Comparison of ENCODE assay signal across 8 mouse cellular contexts in the genomic region with DNA sequence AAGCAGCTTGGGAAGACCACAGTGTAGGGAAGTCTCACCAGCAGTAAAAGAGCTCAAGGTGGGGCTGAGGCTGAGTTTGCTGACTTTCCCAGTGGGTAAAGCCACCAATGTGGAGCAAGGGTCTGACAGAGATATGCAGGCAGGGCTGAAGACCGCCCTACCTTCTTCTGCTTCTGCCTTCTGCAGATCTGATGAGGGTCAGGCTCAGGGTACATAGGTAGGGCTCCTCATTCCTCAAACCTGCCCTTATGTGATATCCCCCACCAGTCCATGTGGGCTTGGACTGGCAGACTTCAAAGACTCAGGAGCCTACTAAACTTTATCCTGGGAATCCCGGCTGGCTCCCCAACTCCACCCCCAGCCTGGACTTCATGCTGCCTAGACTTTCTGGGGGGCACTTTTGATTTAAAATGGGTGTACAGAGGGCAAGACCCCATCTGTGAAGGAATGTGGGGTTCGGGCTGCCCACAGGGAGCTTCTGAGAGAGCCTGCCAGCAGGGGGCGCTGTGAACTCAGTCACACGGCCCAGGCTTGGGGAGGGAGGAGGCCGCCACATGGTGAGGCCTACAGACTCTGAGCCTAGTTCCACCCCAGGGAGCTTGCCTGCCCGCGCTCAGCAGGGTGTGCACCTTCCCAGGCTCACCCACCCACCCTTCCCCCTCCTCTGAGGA.
DNase-seq lines count a peak whose midpoint lies in the region; ATAC-seq and TF ChIP-seq lines count a peak whose summit lies in the region.

No protein-coding gene starts in this region.

- peak; percentile 92 for TF ChIP-seq RAD21 in CH12.LX (IDR thresholded peaks at IDR 0.05; ENCODE audit: low read depth, low read length)

- DNase-seq in CH12.LX (ENCODE audit: extremely low read depth): peak; percentile 85
- DNase-seq in kidney, postnatal 36 days: peak; percentile 93 to 99
- DNase-seq in liver, postnatal 0 days: peak; percentile 96
- peak; percentile 88 for DNase-seq in ovary, postnatal 14 days (ENCODE audit: low spot score)
- DNase-seq in thymus, postnatal 0 days (ENCODE audit: low spot score): peak; percentile 94

- H3K4me1 ChIP-seq in CH12.LX (ENCODE audit: control insufficient read depth in 1 of 2, insufficient read depth in 2 of 2): peaks cover 23 to 44% of the 10 kb centered on the region in 2 experiments
- H3K4me1 ChIP-seq in bone marrow, adult 2 months (ENCODE audit: control insufficient read depth, insufficient read depth, low read length): peaks cover 19% of the 10 kb centered on the region
- peaks cover 74% of the 10 kb centered on the region for H3K4me1 ChIP-seq in embryonic facial prominence, embryonic 15.5 days
- peaks cover 61% of the 10 kb centered on the region for H3K4me1 ChIP-seq in heart, embryonic 13.5 days
- H3K4me1 ChIP-seq in liver, postnatal 0 days (ENCODE audit: insufficient read depth): peaks cover 61% of the 10 kb centered on the region

- in situ Hi-C loops in CH12.LX (cut with MboI; ENCODE audit: low pct_ligation_motif_present, low pct_unique_long_range_greater_than_20kb, low sequenced_read_pairs): no loop called here

- H3K79me2 ChIP-seq in CH12.LX (replicated peaks; ENCODE audit: control insufficient read depth, extremely low read depth, insufficient read depth, poor library complexity, severe bottlenecking): no peaks in the 10 kb centered on the region

- no peak overlapping the region for H3K27ac ChIP-seq in CH12.LX (ENCODE audit: insufficient read depth, low read depth)
- H3K27ac ChIP-seq in bone marrow, adult 2 months (ENCODE audit: control insufficient read depth, insufficient read depth, low read depth, low read length, poor library complexity): peak overlapping the region; percentile 71
- peak overlapping the region; percentile 89; the same call in 1 of the 2 replicates for H3K27ac ChIP-seq in embryonic facial prominence, embryonic 15.5 days (replicated peaks)
- H3K27ac ChIP-seq in heart, embryonic 13.5 days (replicated peaks): no peak overlapping the region
- peak overlapping the region; percentile 55 for H3K27ac ChIP-seq in liver, postnatal 0 days (ENCODE audit: low read depth)

- H3K9me3 ChIP-seq in CH12.LX (replicated peaks; ENCODE audit: low read length): no peaks in the 10 kb centered on the region
- no peaks in the 10 kb centered on the region for H3K9me3 ChIP-seq in embryonic facial prominence, embryonic 15.5 days (replicated peaks)
- no peaks in the 10 kb centered on the region for H3K9me3 ChIP-seq in heart, embryonic 13.5 days
- no peaks in the 10 kb centered on the region for H3K9me3 ChIP-seq in liver, postnatal 0 days (ENCODE audit: low read length)

- H3K9ac ChIP-seq in CH12.LX (ENCODE audit: insufficient read depth, low read depth): no peak overlapping the region
- no peak overlapping the region for H3K9ac ChIP-seq in embryonic facial prominence, embryonic 15.5 days
- no peak overlapping the region; the same call in 1 of the 2 replicates for H3K9ac ChIP-seq in heart, embryonic 13.5 days
- no peak overlapping the region for H3K9ac ChIP-seq in liver, postnatal 0 days (replicated peaks)

- 11% methylated on average over 8 of the region's 8 CpGs for WGBS in bone marrow, adult 2 months
- 19% methylated on average over 8 of the region's 8 CpGs for whole genome bisulfite sequencing in embryonic facial prominence, embryonic 15.5 days
- 17% methylated on average over 8 of the region's 8 CpGs for WGBS in heart, embryonic 13.5 days
- 18% methylated on average over 8 of the region's 8 CpGs for WGBS in liver, postnatal 0 days (ENCODE audit: insufficient replicate concordance)

- H3K27me3 ChIP-seq in CH12.LX (replicated peaks): no peaks in the 10 kb centered on the region
- no peaks in the 10 kb centered on the region for H3K27me3 ChIP-seq in embryonic facial prominence, embryonic 15.5 days
- no peaks in the 10 kb centered on the region for H3K27me3 ChIP-seq in heart, embryonic 13.5 days (replicated peaks)
- no peaks in the 10 kb centered on the region for H3K27me3 ChIP-seq in liver, postnatal 0 days (ENCODE audit: insufficient read depth, low read length)

- TF ChIP-seq CTCF in CH12.LX (conservative IDR thresholded peaks at IDR 0.05 in 1 of 2, IDR thresholded peaks at IDR 0.05 in 1 of 2; ENCODE audit: low read depth in 2 of 2, low read length in 2 of 2): peak; percentile 27 to 94; a peak in 2 of 4 replicates
- TF ChIP-seq CTCF in bone marrow, adult 2 months (IDR thresholded peaks at IDR 0.05; ENCODE audit: control insufficient read depth, insufficient read depth, low read length): peak; percentile 94
- peak; percentile 99 for TF ChIP-seq CTCF in liver, postnatal 0 days (IDR thresholded peaks at IDR 0.05; ENCODE audit: low read depth)

- no peak overlapping the region for H3K4me2 ChIP-seq in CH12.LX (ENCODE audit: insufficient read depth, low read depth, poor library complexity, severe bottlenecking)
- no peak overlapping the region for H3K4me2 ChIP-seq in embryonic facial prominence, embryonic 15.5 days (replicated peaks)
- H3K4me2 ChIP-seq in heart, embryonic 13.5 days: no peak overlapping the region
- no peak overlapping the region for H3K4me2 ChIP-seq in liver, postnatal 0 days (ENCODE audit: low read depth, low read length)

- dilution Hi-C loops in CH12.LX (cut with MboI; ENCODE audit: extremely low pct_ligation_motif_present, extremely low pct_unique_long_range_greater_than_20kb, low sequenced_read_pairs): no loop called here

- no peak for TF ChIP-seq POLR2A in CH12.LX (IDR thresholded peaks at IDR 0.05; ENCODE audit: low read depth, low read length)
- TF ChIP-seq POLR2A in bone marrow, adult 2 months (IDR thresholded peaks at IDR 0.05; ENCODE audit: borderline replicate concordance, control insufficient read depth, low read depth, low read length): peak; percentile 10; the same call in 1 of the 2 replicates

- ATAC-seq in embryonic facial prominence, embryonic 15.5 days (ENCODE audit: insufficient number of reproducible peaks, low FRiP score, low TSS enrichment, low read depth): peak; percentile 43; the same call in 1 of the 2 replicates
- ATAC-seq in heart, embryonic 13.5 days (ENCODE audit: extremely low read depth, insufficient number of reproducible peaks, low FRiP score, low TSS enrichment): peak; percentile 59; the same call in 1 of the 2 replicates
- peak; percentile 68 for ATAC-seq in liver, postnatal 0 days

- TF ChIP-seq EP300 in CH12.LX (IDR thresholded peaks at IDR 0.05; ENCODE audit: low read length): no peak
- no peak for TF ChIP-seq EP300 in liver, postnatal 0 days (IDR thresholded peaks at IDR 0.05; ENCODE audit: low read depth)

- H3K36me3 ChIP-seq in CH12.LX (replicated peaks in 1 of 2; ENCODE audit: control insufficient read depth in 1 of 2, insufficient read depth in 1 of 2, low read length in 1 of 2): no peaks in the 10 kb centered on the region
- H3K36me3 ChIP-seq in embryonic facial prominence, embryonic 15.5 days: no peaks in the 10 kb centered on the region
- no peaks in the 10 kb centered on the region for H3K36me3 ChIP-seq in heart, embryonic 13.5 days
- no peaks in the 10 kb centered on the region for H3K36me3 ChIP-seq in liver, postnatal 0 days (replicated peaks; ENCODE audit: insufficient read depth, low read length)

- no peak overlapping the region for H3K4me3 ChIP-seq in CH12.LX (replicated peaks in 1 of 3; ENCODE audit: low read depth in 2 of 3, low read length in 2 of 3, poor library complexity in 1 of 3)
- H3K4me3 ChIP-seq in bone marrow, adult 2 months (replicated peaks; ENCODE audit: control insufficient read depth, low read depth, low read length): no peak overlapping the region
- no peak overlapping the region for H3K4me3 ChIP-seq in embryonic facial prominence, embryonic 15.5 days (replicated peaks)
- no peak overlapping the region for H3K4me3 ChIP-seq in heart, embryonic 13.5 days
- H3K4me3 ChIP-seq in liver, postnatal 0 days (ENCODE audit: low read depth, low read length): no peak overlapping the region

TF ChIP-seq in CH12.LX, 34 proteins besides CTCF, POLR2A, EP300 and RAD21 (continues in another document):
- TF ChIP-seq USF1 (IDR thresholded peaks at IDR 0.05; ENCODE audit: low read depth, low read length): no peak
- TF ChIP-seq MAX (IDR thresholded peaks at IDR 0.05; ENCODE audit: low read length): peak; percentile 85
- TF ChIP-seq USF2 (conservative IDR thresholded peaks at IDR 0.05; ENCODE audit: low read depth, low read length): no peak
- TF ChIP-seq MAZ (IDR thresholded peaks at IDR 0.05; ENCODE audit: low read depth, low read length): peak; percentile 96
- TF ChIP-seq GABPA (IDR thresholded peaks at IDR 0.05; ENCODE audit: insufficient replicate concordance, low read depth, low read length): no peak
- TF ChIP-seq SIN3A (IDR thresholded peaks at IDR 0.05; ENCODE audit: low read length): peak; percentile 13; the same call in 1 of the 2 replicates
- TF ChIP-seq SMC3 (IDR thresholded peaks at IDR 0.05; ENCODE audit: low read depth, low read length): peak; percentile 96
- no peak for TF ChIP-seq CHD1 (IDR thresholded peaks at IDR 0.05; ENCODE audit: low read depth, low read length)
- no peak for TF ChIP-seq JUN (IDR thresholded peaks at IDR 0.05; ENCODE audit: insufficient read depth, low read depth, low read length)
- TF ChIP-seq ELF1 (IDR thresholded peaks at IDR 0.05; ENCODE audit: low read depth, low read length): no peak
- TF ChIP-seq UBTF (IDR thresholded peaks at IDR 0.05; ENCODE audit: low read depth, low read length): no peak
- 0 out of 2 replicates have a peak, but pooled peaks have one; percentile 27 for TF ChIP-seq NELFE (IDR thresholded peaks at IDR 0.05; ENCODE audit: low read depth, low read length)
- no peak for TF ChIP-seq MEF2A (IDR thresholded peaks at IDR 0.05; ENCODE audit: borderline replicate concordance, low read depth, low read length)
- no peak for TF ChIP-seq PAX5 (IDR thresholded peaks at IDR 0.05; ENCODE audit: low read length)
- peak; percentile 84 for TF ChIP-seq ZC3H11A (IDR thresholded peaks at IDR 0.05; ENCODE audit: low read depth, low read length)
- TF ChIP-seq JUND (conservative IDR thresholded peaks at IDR 0.05; ENCODE audit: low read depth, low read length): no peak
- TF ChIP-seq RCOR1 (conservative IDR thresholded peaks at IDR 0.05; ENCODE audit: low read depth, low read length): no peak
- TF ChIP-seq HCFC1 (IDR thresholded peaks at IDR 0.05; ENCODE audit: low read depth, low read length): no peak
- TF ChIP-seq ZKSCAN1 (IDR thresholded peaks at IDR 0.05; ENCODE audit: borderline replicate concordance, low read depth, low read length): no peak
- peak; percentile 94 for TF ChIP-seq MYC (IDR thresholded peaks at IDR 0.05; ENCODE audit: low read depth, low read length)
- no peak; the same call in 1 of the 2 replicates for TF ChIP-seq BHLHE40 (IDR thresholded peaks at IDR 0.05; ENCODE audit: low read depth, low read length)
- no peak for TF ChIP-seq KAT2A (IDR thresholded peaks at IDR 0.05; ENCODE audit: insufficient replicate concordance, low read length)
- TF ChIP-seq NRF1 (IDR thresholded peaks at IDR 0.05; ENCODE audit: low read depth, low read length): no peak
- TF ChIP-seq ETS1 (conservative IDR thresholded peaks at IDR 0.05; ENCODE audit: low read depth, low read length): no peak
- no peak for TF ChIP-seq POLR2AphosphoS2 (IDR thresholded peaks at IDR 0.05; ENCODE audit: low read depth, low read length)

Comparison
In these comparisons a context has a peak if more than half of its experiments do, and no peak if none do; other contexts are left out.
1. H3K27ac ChIP-seq: peak in bone marrow, adult 2 months (single experiment), embryonic facial prominence, embryonic 15.5 days (single experiment) and liver, postnatal 0 days (single experiment); none in CH12.LX (single experiment) and heart, embryonic 13.5 days (single experiment).
2. Peak in every context shown above with its lines, with median percentiles within 50 percentile points of each other: DNase-seq, CTCF ChIP-seq and ATAC-seq.